In the genomic region with DNA sequence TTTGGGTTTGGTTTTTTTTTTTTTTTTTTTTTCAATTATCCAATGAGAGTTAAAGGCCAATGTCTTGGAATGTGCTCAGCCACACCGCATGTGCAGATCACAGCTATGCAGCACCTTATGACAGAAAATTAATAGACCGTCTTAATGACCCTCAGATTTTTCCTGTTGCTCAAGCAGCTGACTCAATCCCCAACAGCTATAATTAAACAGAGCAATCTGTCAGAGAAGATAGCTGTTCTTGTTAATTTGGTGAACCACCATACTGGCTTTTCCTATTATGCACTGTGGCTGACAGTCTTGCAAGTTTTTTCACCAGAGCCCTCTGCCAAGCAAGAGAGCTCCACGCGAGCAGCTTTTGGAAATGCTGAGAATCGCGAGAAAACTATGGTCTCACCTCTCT, we compare ENCODE assay signal across 15 mouse cellular contexts.
A peak's percentile ranks its signal among the peaks of the same experiment; 100 is the strongest.
DNase-seq lines count a peak whose midpoint lies in the region; ATAC-seq and TF ChIP-seq lines count a peak whose summit lies in the region.
"Had no signal": no experiment of that assay in that cellular context is flagged by ENCODE, and none has a peak within 500 bp of the region (broad histone marks: within the 10 kb centered on the region; RNA-seq: fewer than 3 reads in every experiment).

No protein-coding gene starts in this region.

- H3K36me3 ChIP-seq in midbrain, postnatal 0 days (ENCODE audit: insufficient read depth, low read length) = no peaks in the 10 kb centered on the region
- H3K36me3 ChIP-seq in midbrain, embryonic 10.5 days = no peaks in the 10 kb centered on the region
- no peaks in the 10 kb centered on the region for H3K36me3 ChIP-seq in hindbrain, embryonic 13.5 days
- no peaks in the 10 kb centered on the region for H3K36me3 ChIP-seq in lung, postnatal 0 days (ENCODE audit: insufficient read depth, low read length)

- DNase-seq in cerebellum, postnatal 10 days = peak; percentile 36 to 52
- no peak for DNase-seq in cerebellum, adult 8-10 months
- DNase-seq in midbrain, postnatal 0 days (ENCODE audit: low spot score) = peak; percentile 54
- no peak for DNase-seq in midbrain, embryonic 10.5 days (ENCODE audit: low spot score)
- DNase-seq in heart, adult 8-10 months (ENCODE audit: low spot score) = no peak
- DNase-seq in lung, postnatal 0 days (ENCODE audit: low spot score) = no peak
- no peak for DNase-seq in ovary, postnatal 14 days (ENCODE audit: low spot score)
- DNase-seq: adrenal gland, postnatal 25 days; kidney, adult 2 months; kidney, postnatal 36 days; lung, postnatal 10 days had no signal

- no peaks in the 10 kb centered on the region for H3K4me1 ChIP-seq in midbrain, postnatal 0 days (ENCODE audit: insufficient read depth, low read length)
- H3K4me1 ChIP-seq in midbrain, embryonic 10.5 days = peaks cover 3% of the 10 kb centered on the region; the same call in 1 of the 2 replicates
- H3K4me1 ChIP-seq in hindbrain, embryonic 13.5 days (replicated peaks) = no peaks in the 10 kb centered on the region
- H3K4me1 ChIP-seq in lung, postnatal 0 days (ENCODE audit: insufficient read depth, low read depth, low read length) = no peaks in the 10 kb centered on the region
- H3K4me1 ChIP-seq: megakaryocyte, embryonic 14.5 days had no signal

- H3K9me3 ChIP-seq in midbrain, postnatal 0 days (ENCODE audit: low read length) = no peaks in the 10 kb centered on the region
- no peaks in the 10 kb centered on the region for H3K9me3 ChIP-seq in midbrain, embryonic 10.5 days (replicated peaks)
- H3K9me3 ChIP-seq in hindbrain, embryonic 13.5 days = no peaks in the 10 kb centered on the region
- H3K9me3 ChIP-seq in lung, postnatal 0 days (ENCODE audit: low read length) = no peaks in the 10 kb centered on the region
- H3K9me3 ChIP-seq: megakaryocyte, embryonic 14.5 days had no signal

- no peak overlapping the region for H3K4me3 ChIP-seq in midbrain, postnatal 0 days (ENCODE audit: low read depth, low read length)
- H3K4me3 ChIP-seq in midbrain, embryonic 10.5 days = no peak overlapping the region
- no peak overlapping the region for H3K4me3 ChIP-seq in hindbrain, embryonic 13.5 days
- H3K4me3 ChIP-seq in lung, postnatal 0 days (ENCODE audit: low read depth, low read length) = no peak overlapping the region
- H3K4me3 ChIP-seq: megakaryocyte, embryonic 14.5 days had no signal

- WGBS in midbrain, postnatal 0 days = 58% methylated on average over 6 of the region's 6 CpGs
- 87% methylated on average over 6 of the region's 6 CpGs for WGBS in midbrain, embryonic 10.5 days
- 69% methylated on average over 6 of the region's 6 CpGs for WGBS in hindbrain, embryonic 13.5 days
- WGBS in lung, postnatal 0 days = 73% methylated on average over 6 of the region's 6 CpGs

- H3K27me3 ChIP-seq in midbrain, postnatal 0 days (ENCODE audit: insufficient read depth, low read length) = no peaks in the 10 kb centered on the region
- no peaks in the 10 kb centered on the region for H3K27me3 ChIP-seq in midbrain, embryonic 10.5 days (ENCODE audit: low read depth, poor library complexity, severe bottlenecking)
- no peaks in the 10 kb centered on the region for H3K27me3 ChIP-seq in hindbrain, embryonic 13.5 days
- H3K27me3 ChIP-seq in lung, postnatal 0 days (replicated peaks; ENCODE audit: insufficient read depth, low read length) = no peaks in the 10 kb centered on the region
- H3K27me3 ChIP-seq: megakaryocyte, embryonic 14.5 days had no signal

- ATAC-seq in midbrain, postnatal 0 days (ENCODE audit: low FRiP score) = no peak
- peak; percentile 78 for ATAC-seq in hindbrain, embryonic 13.5 days (ENCODE audit: low FRiP score)
- ATAC-seq in lung, postnatal 0 days = no peak
- ATAC-seq: activated CD4-positive, CD25-positive, alpha-beta regulatory T cell, adult 4 months had no signal

- TF ChIP-seq CTCF in midbrain, postnatal 0 days (IDR thresholded peaks at IDR 0.05) = no peak
- no peak for TF ChIP-seq CTCF in lung, postnatal 0 days (IDR thresholded peaks at IDR 0.05)

- no peak overlapping the region for H3K4me2 ChIP-seq in midbrain, postnatal 0 days (ENCODE audit: low read depth, low read length, poor library complexity, severe bottlenecking)
- no peak overlapping the region for H3K4me2 ChIP-seq in hindbrain, embryonic 13.5 days
- no peak overlapping the region for H3K4me2 ChIP-seq in lung, postnatal 0 days (replicated peaks; ENCODE audit: low read depth, low read length)

- no peak overlapping the region for H3K27ac ChIP-seq in midbrain, postnatal 0 days (ENCODE audit: low read depth, low read length)
- H3K27ac ChIP-seq in midbrain, embryonic 10.5 days (replicated peaks) = no peak overlapping the region
- H3K27ac ChIP-seq in hindbrain, embryonic 13.5 days = no peak overlapping the region; the same call in 1 of the 2 replicates
- no peak overlapping the region for H3K27ac ChIP-seq in lung, postnatal 0 days (ENCODE audit: low read length)
- H3K27ac ChIP-seq: liver, embryonic 14.5 days had no signal

- no peak overlapping the region for H3K9ac ChIP-seq in midbrain, postnatal 0 days (replicated peaks; ENCODE audit: low read length, poor library complexity, severe bottlenecking)
- no peak overlapping the region for H3K9ac ChIP-seq in hindbrain, embryonic 13.5 days
- H3K9ac ChIP-seq in lung, postnatal 0 days (replicated peaks; ENCODE audit: low read depth) = no peak overlapping the region
- H3K9ac ChIP-seq: liver, embryonic 14.5 days had no signal

- TF ChIP-seq EP300 in lung, postnatal 0 days (IDR thresholded peaks at IDR 0.05) = no peak

Comparison
In these comparisons a context has a peak if more than half of its experiments do, and no peak if none do; other contexts are left out.
1. DNase-seq: peak in cerebellum, postnatal 10 days (2 of 2) and midbrain, postnatal 0 days (single experiment); none in cerebellum, adult 8-10 months (single experiment), midbrain, embryonic 10.5 days (single experiment), heart, adult 8-10 months (single experiment), lung, postnatal 0 days (single experiment) and ovary, postnatal 14 days (single experiment).